Mouse (Mus musculus) cerebellum, postnatal 4 days (tissue): Measurements from ENCODE around the gene Amigo1.
A peak's percentile ranks its signal among the peaks of the same experiment; 100 is the strongest.

ENCODE experiments used
- DNase-seq, 2 experiments: peaks; one replicate each; pipeline ENCODE4 v3.0.0; 2022; ENCODE audit warnings: low spot score in 2 of 2, mixed read lengths in 1 of 2

Amigo1 gene

GRCm38 (mm10) chr3:108186098-108187047 is at the start of gene Amigo1:
Gene Amigo1 (plus strand): TSS chr3:108186335.
- DNase-seq, result no peak

- no peak for DNase-seq
These were observed 47.0 kb upstream of the Amigo1 start for GRCm38 (mm10) chr3:108139113-108139512.

GRCm38 (mm10) chr3:108140786-108141185 is 45.3 kb upstream of the Amigo1 start:
- DNase-seq, result no peak

- peak; percentile 71 to 86 for DNase-seq
These were observed 40.3 kb upstream of the Amigo1 start, which contains the start of gene Gnai3 for GRCm38 (mm10) chr3:108145534-108146445. Gene Gnai3 (minus strand): TSS chr3:108146146.

- DNase-seq, result no peak
These were observed 39.5 kb upstream of the Amigo1 start for GRCm38 (mm10) chr3:108146671-108147070.

- peak; percentile 82 to 91 for DNase-seq
These were observed 38.5 kb upstream of the Amigo1 start for GRCm38 (mm10) chr3:108147386-108148235.

GRCm38 (mm10) chr3:108152290-108152689 is 33.8 kb upstream of the Amigo1 start:
- DNase-seq, result no peak

- DNase-seq, result no peak
These were observed 31.5 kb upstream of the Amigo1 start, which contains the start of gene Gpr61 for GRCm38 (mm10) chr3:108154656-108155055. Gene Gpr61 (minus strand): TSS chr3:108154882.

- no peak for DNase-seq
These were observed 27.6 kb upstream of the Amigo1 start for GRCm38 (mm10) chr3:108158383-108159037.

GRCm38 (mm10) chr3:108164091-108164490 is 22.0 kb upstream of the Amigo1 start:
- no peak for DNase-seq

GRCm38 (mm10) chr3:108164807-108165206 is 21.3 kb upstream of the Amigo1 start:
- peak; percentile 74 to 90 for DNase-seq

- DNase-seq, result no peak
These were observed 20.4 kb upstream of the Amigo1 start for GRCm38 (mm10) chr3:108165532-108166315.

GRCm38 (mm10) chr3:108166486-108167211 is 19.5 kb upstream of the Amigo1 start:
- no peak for DNase-seq

GRCm38 (mm10) chr3:108167499-108167898 is 18.6 kb upstream of the Amigo1 start:
- no peak for DNase-seq

GRCm38 (mm10) chr3:108169199-108169598 is 16.9 kb upstream of the Amigo1 start:
- DNase-seq, result no peak

- no peak for DNase-seq
These were observed 11.2 kb upstream of the Amigo1 start for GRCm38 (mm10) chr3:108174672-108175531.

- no peak for DNase-seq
These were observed 7.1 kb upstream of the Amigo1 start for GRCm38 (mm10) chr3:108178756-108179715.
